Mouse (Mus musculus) heart, adult 9 months (tissue): ENCODE data around the gene Ttc28.
A peak's percentile ranks its signal among the peaks of the same experiment; 100 is the strongest.

Experiments
- DNase-seq, 2 experiments: peaks; one replicate each; pipeline ENCODE4 v3.0.0; 2022; ENCODE audit warnings: low spot score in 2 of 2

The Ttc28 gene

DNA sequence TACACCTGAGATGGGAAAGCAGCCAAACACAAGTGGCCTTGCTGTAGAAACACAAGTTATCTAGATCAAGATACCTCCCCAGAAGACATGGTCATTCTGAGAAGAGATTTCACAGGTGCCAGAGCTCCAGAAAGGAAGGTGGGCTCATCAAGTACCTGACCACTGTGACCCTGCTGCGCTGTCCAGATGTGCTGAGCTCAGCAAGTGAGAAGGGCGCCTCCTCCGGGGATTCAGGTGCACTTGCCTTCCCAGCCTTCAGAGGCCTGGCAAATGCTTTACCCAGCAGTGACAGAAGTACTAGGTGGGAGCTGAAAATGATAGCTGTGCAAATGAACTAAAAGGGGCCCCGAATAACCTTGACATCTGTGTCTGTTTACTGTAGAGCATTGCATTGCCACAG is 78.6 kb downstream of the Ttc28 start:
- no peak for DNase-seq

- DNase-seq, result no peak
Observed at GRCm38 (mm10) chr5:110960067-110960466, 80.5 kb downstream of the Ttc28 start.

DNA sequence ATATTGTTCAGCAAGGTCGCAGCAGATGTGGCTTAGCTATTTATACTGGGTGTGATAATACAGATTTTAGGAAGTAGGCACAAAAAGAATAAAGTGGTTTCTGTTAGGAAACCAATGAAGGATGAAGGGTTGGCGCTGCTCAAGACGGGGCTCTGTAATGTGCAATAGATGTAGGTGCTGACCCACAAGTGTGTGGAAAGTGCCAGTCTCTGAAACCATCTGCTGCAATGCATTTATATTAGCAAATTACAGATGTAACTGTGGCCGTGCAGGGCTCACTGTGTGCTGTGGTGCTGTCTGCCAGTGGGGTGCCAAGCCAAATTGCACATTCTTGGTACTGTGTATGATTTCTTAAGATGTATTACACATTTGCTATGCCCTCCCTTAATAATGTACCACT is 81.3 kb downstream of the Ttc28 start:
- no peak for DNase-seq

- DNase-seq, result no peak
Observed at GRCm38 (mm10) chr5:110967483-110968055, 88.0 kb downstream of the Ttc28 start.

DNA sequence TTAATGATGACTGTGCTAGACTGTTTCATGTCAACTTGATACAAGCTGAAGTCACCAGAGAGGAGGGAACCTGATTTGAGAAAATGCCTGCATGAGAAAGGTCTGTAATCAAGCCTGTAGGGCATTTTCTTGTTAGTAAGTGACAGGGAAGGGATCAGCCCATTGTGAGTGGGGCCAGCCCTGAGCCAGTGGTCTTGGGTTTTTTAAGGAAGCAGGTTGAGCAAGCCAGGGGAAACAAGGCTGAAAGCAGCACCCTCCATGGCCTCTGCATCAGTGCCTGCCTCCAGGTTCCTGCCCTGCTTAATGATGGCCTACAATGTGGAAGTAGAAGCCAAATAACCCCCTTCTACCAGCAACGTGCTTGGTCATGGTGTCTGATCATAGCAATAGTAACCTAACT is 89.0 kb downstream of the Ttc28 start:
- no peak for DNase-seq

DNA sequence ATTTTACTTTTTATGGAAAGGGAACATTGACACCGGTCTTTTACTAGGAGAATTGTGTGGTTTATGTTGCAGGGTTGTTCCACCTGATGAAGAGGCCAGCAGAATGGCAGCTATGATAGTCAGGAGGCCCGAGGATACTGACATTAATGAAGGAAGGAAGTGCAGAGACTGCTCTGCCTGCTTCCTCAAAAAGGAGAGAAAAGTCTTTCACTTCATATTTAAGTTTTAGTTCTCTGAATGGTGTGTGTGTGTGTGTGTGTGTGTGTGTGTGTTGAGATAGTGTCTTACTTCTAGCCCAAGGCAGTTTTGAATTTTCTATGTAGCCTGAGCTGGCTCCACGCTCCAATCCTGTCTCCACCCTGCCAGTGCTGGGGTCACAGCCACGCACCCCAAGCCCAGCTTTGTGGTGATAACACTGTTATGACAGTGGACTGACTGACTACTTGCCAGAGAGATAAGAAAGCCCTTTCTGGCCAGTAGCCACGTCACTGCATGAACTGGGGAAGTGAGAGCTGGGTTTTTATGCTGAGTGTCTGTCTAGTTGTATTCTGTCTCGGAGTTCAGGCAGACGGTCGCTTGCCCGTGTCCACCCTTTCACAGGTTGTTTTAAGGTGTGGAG is 90.7 kb downstream of the Ttc28 start:
- DNase-seq, result peak; percentile 69 to 75

DNA sequence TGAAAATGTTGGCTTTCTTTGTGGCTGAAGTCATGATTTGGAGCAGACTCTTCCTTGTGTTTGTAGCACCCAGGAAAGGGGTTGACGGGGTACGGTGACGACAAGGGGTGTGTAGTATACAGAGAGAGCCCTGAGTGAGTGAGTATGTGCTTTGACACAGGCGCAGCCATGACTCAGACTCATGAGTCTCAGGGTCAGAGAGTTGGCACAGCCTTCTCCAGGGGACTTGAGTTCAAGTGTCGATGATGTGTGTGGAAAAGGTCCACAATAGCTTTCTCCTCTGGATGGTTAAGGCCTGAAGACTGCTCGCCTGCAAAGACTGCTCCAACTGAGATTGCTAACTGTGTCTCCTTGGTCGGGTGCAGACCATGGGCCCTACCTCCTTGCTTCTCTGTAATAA is 97.1 kb downstream of the Ttc28 start:
- no peak for DNase-seq

DNA sequence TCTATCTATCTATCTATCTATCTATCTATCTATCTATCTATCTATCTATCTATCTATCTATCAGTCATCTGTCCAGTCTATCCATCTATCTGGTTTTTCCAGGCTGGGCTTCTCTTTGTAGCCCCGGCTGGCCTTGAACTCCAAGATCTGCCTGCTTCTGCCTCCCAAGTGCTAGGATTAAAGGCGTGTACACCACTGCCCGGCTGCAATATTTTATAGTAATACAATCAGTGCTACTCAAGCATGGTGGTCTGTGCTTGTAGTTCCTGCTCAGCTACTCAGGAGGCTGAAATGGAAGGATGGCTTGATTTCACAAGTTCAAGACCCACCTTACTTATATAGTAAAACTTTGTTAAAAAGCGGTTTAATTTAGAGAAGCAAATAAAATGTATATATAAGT is 98.2 kb downstream of the Ttc28 start:
- DNase-seq, result no peak

GRCm38 (mm10) chr5:110978461-110978860 is 98.9 kb downstream of the Ttc28 start:
- peak; percentile 83 to 85 for DNase-seq

DNA sequence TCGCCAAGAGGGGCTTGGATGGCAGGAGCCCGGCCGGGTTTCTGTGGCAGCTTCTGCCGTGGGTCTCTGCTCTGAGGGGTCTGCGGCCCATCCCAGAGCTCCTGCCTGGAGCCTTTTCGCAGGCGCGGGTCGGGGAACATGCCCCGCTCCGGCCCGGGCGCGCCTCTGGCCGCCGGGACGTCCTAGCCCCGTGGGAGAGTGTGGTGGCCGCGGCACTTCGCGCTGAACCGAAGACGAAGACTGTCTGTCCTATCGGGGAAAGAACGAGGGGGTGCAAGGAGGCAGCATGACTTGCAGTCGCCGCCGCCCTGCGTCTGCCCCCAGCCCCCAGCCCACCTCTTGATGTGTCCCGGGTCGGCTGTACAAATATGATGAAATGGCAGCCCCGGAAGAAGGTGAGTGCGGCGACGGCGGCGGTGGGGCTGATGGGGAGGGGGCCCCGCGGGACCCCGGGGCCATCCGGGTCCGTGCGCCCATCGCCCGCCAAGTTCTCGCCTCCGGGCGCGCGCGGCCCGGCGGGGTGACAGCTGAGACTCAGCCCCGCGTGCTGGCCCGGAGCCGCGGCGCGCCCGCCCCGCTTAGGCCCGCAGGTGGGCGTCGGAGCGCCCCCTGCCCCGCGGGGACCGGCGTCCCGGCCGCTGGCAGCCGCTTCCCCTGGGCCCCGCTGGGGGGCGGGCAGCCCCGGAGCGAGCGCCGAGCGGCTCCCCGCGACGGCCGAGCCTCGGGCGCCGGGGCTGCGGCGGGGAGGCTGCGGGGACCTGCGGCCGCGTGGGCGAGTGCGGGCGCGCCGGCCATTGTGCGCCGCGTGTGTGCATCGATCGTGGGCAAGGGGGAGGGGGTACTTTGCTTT is 99.6 kb downstream of the Ttc28 start:
- peak; percentile 49 to 53 for DNase-seq

DNA sequence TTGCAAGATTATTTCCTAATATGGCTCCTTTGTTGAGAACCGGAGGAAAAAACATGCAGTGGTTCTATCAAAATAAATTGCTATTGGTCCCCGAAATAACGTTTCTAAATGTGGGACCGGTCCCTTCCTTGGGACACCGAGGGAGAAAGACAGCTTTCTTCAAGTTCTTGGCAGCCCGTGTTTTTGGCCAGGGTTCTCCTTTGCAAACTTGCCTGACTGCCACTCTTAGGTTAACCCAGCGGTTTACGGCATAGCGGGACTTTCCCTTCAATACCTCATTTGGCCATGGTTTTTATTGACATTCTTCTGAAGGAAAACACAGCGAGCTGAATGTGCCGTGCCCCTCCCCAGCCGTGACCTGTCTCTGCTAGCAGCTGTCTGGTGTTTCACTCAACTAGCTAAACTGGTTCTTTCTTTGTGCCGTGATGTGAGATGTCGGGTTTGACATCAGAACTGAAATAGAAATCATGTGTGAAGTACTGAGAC is 100.3 kb downstream of the Ttc28 start:
- peak; percentile 50 to 55 for DNase-seq

GRCm38 (mm10) chr5:110980576-110980975 is 101.0 kb downstream of the Ttc28 start:
- DNase-seq, result no peak

DNA sequence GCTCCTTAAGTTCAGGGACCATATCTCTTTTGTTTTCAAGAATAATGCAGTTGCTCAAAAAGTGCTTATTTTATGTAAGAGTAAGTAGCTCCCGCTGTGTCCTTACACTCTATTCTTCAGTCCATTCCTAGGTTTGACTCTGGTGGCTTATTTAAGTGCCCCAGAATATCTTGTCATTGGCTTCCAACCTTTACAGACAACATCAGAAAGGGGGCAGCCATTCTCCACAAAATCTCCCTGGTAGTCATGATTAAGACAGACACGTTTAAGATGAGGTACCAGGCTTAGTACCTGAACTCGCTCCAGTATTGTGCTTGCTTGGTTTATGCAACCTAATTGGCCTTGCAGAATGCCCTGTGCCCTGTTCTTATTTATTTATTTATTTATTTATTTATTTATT is 102.8 kb downstream of the Ttc28 start:
- DNase-seq, result no peak

DNA sequence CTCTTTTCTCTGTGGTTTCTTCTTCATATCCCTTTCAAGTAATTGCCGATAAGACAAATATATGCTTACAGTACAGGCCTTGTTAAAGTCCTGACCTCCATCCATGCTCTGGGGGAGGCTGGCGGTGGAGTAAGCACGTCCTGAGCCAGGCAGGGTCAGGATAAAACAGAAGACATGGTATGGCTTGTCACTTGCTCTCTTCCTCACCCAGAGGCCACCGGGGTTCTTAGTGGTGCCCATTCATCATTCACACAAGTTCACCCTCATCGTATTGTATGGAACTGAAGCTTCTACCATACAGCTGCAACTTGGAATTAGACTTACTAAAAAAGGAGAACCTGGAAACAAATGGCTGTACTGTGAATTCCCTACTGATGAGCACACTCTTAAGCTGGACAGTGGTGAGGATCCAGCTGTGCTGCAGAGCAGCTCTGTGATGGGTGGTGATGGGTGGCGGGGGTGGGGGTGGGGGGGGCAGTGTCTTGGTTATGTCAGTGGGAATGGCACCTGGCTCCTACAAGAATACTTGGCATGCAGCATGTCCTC is 104.6 kb downstream of the Ttc28 start:
- no peak for DNase-seq

DNA sequence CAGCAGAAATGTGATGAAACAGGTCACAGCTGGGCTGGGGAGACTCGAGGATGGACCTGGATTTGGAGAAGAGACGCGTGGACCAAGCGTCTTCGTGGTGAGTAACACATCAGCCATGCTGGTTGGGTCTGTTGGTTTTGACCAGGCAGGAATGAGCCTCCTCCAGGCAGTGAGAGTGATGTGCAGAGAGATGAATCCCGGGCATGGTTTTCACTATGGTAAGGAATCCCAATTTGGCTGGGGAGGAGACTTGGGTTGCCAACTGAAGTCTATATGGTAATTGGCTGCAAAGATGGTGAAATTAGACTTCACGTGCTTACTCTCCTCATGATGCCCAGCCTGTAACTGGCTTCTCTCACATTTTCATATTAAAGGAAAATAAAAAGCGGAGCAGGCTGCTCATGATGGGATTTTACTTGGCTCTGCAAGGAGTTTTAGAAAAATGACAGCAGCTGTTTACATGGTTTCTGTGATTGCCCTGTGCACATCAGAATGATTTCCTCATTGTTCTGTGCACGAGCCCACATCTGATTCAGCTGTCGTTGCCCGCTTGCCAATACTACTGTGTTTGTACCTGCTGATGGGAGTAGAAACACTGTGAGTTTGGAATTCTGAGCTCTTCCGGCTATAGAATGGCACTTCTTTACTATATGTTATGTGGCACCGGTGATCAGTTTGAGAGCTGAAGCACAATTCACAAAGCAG is 117.4 kb downstream of the Ttc28 start:
- no peak for DNase-seq

GRCm38 (mm10) chr5:110997692-110998091 is 118.1 kb downstream of the Ttc28 start:
- no peak for DNase-seq

DNA sequence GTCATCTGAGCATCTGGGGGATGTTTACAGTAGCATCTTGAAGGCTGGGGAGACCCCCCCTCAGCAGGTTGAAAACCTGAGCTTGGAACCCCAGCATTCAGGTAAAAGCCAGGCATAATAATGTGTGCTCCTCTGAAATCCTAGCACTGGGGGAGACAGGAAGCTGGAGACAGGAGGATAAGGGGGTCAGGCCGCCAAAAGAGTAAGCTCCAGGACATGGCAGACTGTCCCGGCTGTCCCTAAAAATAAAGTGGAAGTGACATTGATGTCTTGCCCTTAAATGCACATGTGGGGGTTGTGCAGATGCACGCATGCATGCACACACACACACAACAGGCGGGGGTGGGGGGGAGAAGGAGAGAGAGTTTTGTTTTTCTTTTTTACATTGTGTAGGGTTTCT is 118.7 kb downstream of the Ttc28 start:
- no peak for DNase-seq

- no peak for DNase-seq
Observed at GRCm38 (mm10) chr5:111000953-111001352, 121.3 kb downstream of the Ttc28 start.

DNA sequence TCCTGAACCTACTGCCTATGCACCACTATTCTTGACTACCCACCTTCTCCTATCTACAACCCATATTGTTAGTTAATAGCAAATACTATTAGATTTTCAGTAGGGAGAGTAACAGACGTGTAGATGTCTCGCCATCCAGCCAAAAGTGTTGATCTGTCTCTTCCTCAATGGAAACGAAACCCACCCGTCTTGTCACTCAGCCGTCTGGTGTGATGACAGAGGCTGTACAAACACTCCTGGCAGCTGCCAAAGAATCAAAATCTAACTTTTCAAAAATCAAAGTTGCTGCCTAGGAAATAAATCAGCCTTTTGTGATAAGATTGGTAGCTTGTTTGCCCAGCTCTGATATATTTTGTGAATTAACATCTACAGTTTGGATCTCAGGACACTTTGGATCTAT is 123.6 kb downstream of the Ttc28 start:
- DNase-seq, result no peak

DNA sequence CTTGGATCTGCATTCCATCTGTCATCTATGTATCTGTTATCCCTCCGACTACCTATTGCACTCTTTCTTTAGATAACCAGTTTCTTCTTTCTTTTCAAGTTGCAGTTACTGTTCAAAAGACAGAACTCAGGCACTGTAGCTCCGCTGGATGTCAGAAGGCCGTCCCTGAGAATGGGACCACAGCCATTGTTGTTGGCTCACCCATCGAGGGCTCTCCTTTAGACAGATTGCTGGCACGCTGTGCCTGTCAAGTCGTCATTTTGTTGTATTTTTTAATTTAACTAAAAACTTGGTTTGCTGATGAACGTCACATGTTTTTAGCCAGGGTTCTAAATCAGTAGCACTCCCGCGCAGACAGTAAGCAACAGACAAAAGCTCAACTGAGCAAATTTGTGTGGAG is 124.1 kb downstream of the Ttc28 start:
- DNase-seq, result no peak

DNA sequence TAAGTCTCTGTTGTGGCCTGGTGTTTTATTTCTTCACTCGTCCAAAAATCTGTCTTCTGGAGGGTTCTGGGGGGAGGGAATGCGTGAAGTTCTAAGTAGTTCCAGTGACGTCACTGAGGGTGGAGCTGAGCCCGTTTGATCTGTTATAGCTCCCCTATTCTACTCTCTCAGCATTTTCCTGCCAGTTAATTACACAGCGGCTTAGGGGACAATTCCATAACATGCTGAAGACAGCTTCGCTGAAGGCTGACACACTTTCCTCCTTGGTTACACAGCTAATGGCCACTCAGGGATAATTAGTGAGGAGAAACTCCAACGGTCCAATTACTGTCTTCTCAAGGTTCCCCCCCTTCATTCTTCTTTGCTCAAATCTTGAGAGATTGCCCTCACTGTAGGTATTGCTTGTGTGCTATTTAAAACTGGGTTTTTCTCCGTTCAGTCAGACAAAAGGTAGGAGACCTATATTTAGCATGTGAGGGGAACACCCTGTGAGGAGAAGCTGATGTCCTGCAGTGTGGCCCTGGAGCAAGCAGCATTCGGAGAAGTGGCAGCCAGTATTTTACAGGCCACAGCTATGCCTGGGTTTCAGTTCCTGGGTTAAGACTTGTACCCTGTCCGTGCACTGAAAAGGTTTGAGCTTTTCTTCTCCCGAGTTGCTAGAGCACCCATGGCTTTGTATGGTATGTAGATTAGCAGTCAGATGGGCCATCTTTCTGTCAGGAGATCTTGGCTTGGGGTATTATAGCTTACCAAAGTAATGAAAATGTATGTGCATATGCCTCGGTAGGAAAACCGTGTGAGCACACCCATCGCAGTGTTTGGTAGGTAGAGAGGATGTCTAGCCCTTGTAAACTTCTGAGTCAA is 126.9 kb downstream of the Ttc28 start:
- peak in 1 of 2 experiments; percentile 37 for DNase-seq
